Comparison of ENCODE assay signal across 29 mouse cellular contexts in genomic region chr12:110367102-110367501, GRCm38 (mm10).
A peak's percentile ranks its signal among the peaks of the same experiment; 100 is the strongest.
DNase-seq lines count a peak whose midpoint lies in the region; ATAC-seq and TF ChIP-seq lines count a peak whose summit lies in the region.
"Had no signal": no experiment of that assay in that cellular context is flagged by ENCODE, and none has a peak within 500 bp of the region (broad histone marks: within the 10 kb centered on the region; RNA-seq: fewer than 3 reads in every experiment).

No protein-coding gene starts in this region.

- ATAC-seq in hindbrain, postnatal 0 days: no peak
- ATAC-seq in lung, embryonic 14.5 days (ENCODE audit: insufficient read depth): no peak
- no peak for ATAC-seq in forebrain, postnatal 0 days

- no peak overlapping the region for H3K4me2 ChIP-seq in hindbrain, postnatal 0 days (ENCODE audit: low read depth, low read length)
- H3K4me2 ChIP-seq in lung, embryonic 14.5 days: no peak overlapping the region
- H3K4me2 ChIP-seq in forebrain, postnatal 0 days (ENCODE audit: low read depth): no peak overlapping the region
- H3K4me2 ChIP-seq: embryonic facial prominence, embryonic 13.5 days; heart, embryonic 11.5 days; hindbrain, embryonic 13.5 days; limb, embryonic 12.5 days; liver, embryonic 15.5 days; lung, embryonic 15.5 days; midbrain, embryonic 12.5 days; neural tube, embryonic 15.5 days; stomach, embryonic 15.5 days had no signal

- 94% methylated on average over 6 of the region's 6 CpGs for WGBS in hindbrain, postnatal 0 days
- WGBS in hindbrain, embryonic 10.5 days: 91% methylated on average over 6 of the region's 6 CpGs
- 88% methylated on average over 6 of the region's 6 CpGs for WGBS in lung, embryonic 14.5 days
- 99% methylated on average over 6 of the region's 6 CpGs for WGBS in forebrain, postnatal 0 days

- H3K9me3 ChIP-seq in hindbrain, postnatal 0 days (ENCODE audit: low read length): no peaks in the 10 kb centered on the region
- H3K9me3 ChIP-seq in hindbrain, embryonic 10.5 days: no peaks in the 10 kb centered on the region
- no peaks in the 10 kb centered on the region for H3K9me3 ChIP-seq in lung, embryonic 14.5 days (ENCODE audit: low read depth, low read length)
- H3K9me3 ChIP-seq in ES-E14 (ENCODE audit: control insufficient read depth, insufficient read depth, low read depth, low read length): no peaks in the 10 kb centered on the region
- no peaks in the 10 kb centered on the region for H3K9me3 ChIP-seq in forebrain, postnatal 0 days (ENCODE audit: low read length)
- H3K9me3 ChIP-seq: embryonic facial prominence, embryonic 13.5 days; forebrain, embryonic 10.5 days; hindbrain, embryonic 13.5 days; liver, embryonic 15.5 days; lung, embryonic 15.5 days; midbrain, embryonic 12.5 days; neural tube, embryonic 15.5 days; stomach, embryonic 15.5 days had no signal

- H3K4me3 ChIP-seq in hindbrain, postnatal 0 days (ENCODE audit: low read length): no peak overlapping the region
- H3K4me3 ChIP-seq in hindbrain, embryonic 10.5 days: no peak overlapping the region
- H3K4me3 ChIP-seq in lung, embryonic 14.5 days (ENCODE audit: low read depth, low read length): no peak overlapping the region
- no peak overlapping the region for H3K4me3 ChIP-seq in ES-E14 (ENCODE audit: insufficient read depth in 1 of 2, low read depth in 1 of 2, low read length in 2 of 2, poor library complexity in 1 of 2, severe bottlenecking in 1 of 2)
- H3K4me3 ChIP-seq in forebrain, postnatal 0 days (ENCODE audit: low read depth, low read length): no peak overlapping the region
- H3K4me3 ChIP-seq: embryonic facial prominence, embryonic 13.5 days; forebrain, embryonic 10.5 days; hindbrain, embryonic 13.5 days; left cerebral cortex, adult 2 months; limb, embryonic 12.5 days; liver, embryonic 15.5 days; lung, embryonic 15.5 days; midbrain, embryonic 12.5 days; neural tube, embryonic 15.5 days; stomach, embryonic 15.5 days had no signal

- no peak overlapping the region for H3K9ac ChIP-seq in hindbrain, postnatal 0 days (replicated peaks; ENCODE audit: low read length)
- H3K9ac ChIP-seq in lung, embryonic 14.5 days: no peak overlapping the region
- no peak overlapping the region for H3K9ac ChIP-seq in ES-E14 (ENCODE audit: insufficient read depth, low read depth, low read length, poor library complexity, severe bottlenecking)
- H3K9ac ChIP-seq in forebrain, postnatal 0 days: no peak overlapping the region
- H3K9ac ChIP-seq: embryonic facial prominence, embryonic 13.5 days; hindbrain, embryonic 13.5 days; limb, embryonic 12.5 days; liver, embryonic 15.5 days; lung, embryonic 15.5 days; midbrain, embryonic 12.5 days; neural tube, embryonic 15.5 days; stomach, embryonic 15.5 days had no signal

- no peaks in the 10 kb centered on the region for H3K27me3 ChIP-seq in hindbrain, postnatal 0 days (ENCODE audit: insufficient read depth, low read length)
- peaks cover 5% of the 10 kb centered on the region for H3K27me3 ChIP-seq in hindbrain, embryonic 10.5 days (ENCODE audit: insufficient read depth, poor library complexity, severe bottlenecking)
- no peaks in the 10 kb centered on the region for H3K27me3 ChIP-seq in lung, embryonic 14.5 days (ENCODE audit: insufficient read depth, low read length)
- H3K27me3 ChIP-seq in forebrain, postnatal 0 days (ENCODE audit: insufficient read depth, low read length): no peaks in the 10 kb centered on the region
- H3K27me3 ChIP-seq: liver, embryonic 15.5 days; lung, embryonic 15.5 days had no signal

- no peak for DNase-seq in hindbrain, postnatal 0 days (ENCODE audit: low spot score)
- DNase-seq in hindbrain, embryonic 10.5 days (ENCODE audit: low spot score): no peak
- DNase-seq in lung, embryonic 14.5 days: no peak
- DNase-seq in lung, postnatal 36 days: no peak
- DNase-seq in ES-E14 (ENCODE audit: low read depth, low spot score) (no peak), adipocyte (ENCODE audit: low spot score) (no peak)
- DNase-seq in forebrain, postnatal 0 days: no peak
- DNase-seq: adrenal gland, postnatal 25 days; cerebellum, adult 11-12 months; cerebellum, adult 9-11 months; gastrocnemius, postnatal 14 days; heart, postnatal 36 days; kidney, adult 9 months; kidney, postnatal 14 days; retina, postnatal 1 day; right cerebral cortex, postnatal 25 days; thymus, adult 18-20 months; thymus, postnatal 25 days had no signal

- 0 out of 2 replicates have a peak, but pooled peaks have one; percentile 3 for TF ChIP-seq CTCF in hindbrain, postnatal 0 days (IDR thresholded peaks at IDR 0.05; ENCODE audit: low read depth)
- 0 out of 2 replicates have a peak, but pooled peaks have one; percentile 6 for TF ChIP-seq CTCF in lung, embryonic 14.5 days (IDR thresholded peaks at IDR 0.05; ENCODE audit: low read depth)
- no peak for TF ChIP-seq CTCF in forebrain, postnatal 0 days (IDR thresholded peaks at IDR 0.05; ENCODE audit: low read depth)

- in situ Hi-C loops in ES-E14 (cut with MboI; ENCODE audit: low sequenced_read_pairs in 2 of 2, unreplicated experiment in 2 of 2): no loop called here

- no peak overlapping the region for H3K27ac ChIP-seq in hindbrain, postnatal 0 days
- H3K27ac ChIP-seq in hindbrain, embryonic 10.5 days: no peak overlapping the region
- no peak overlapping the region for H3K27ac ChIP-seq in lung, embryonic 14.5 days (ENCODE audit: low read depth)
- H3K27ac ChIP-seq in ES-E14 (ENCODE audit: insufficient read depth, low read depth, low read length, poor library complexity, severe bottlenecking): no peak overlapping the region
- H3K27ac ChIP-seq in forebrain, postnatal 0 days (ENCODE audit: low read depth, low read length): no peak overlapping the region
- H3K27ac ChIP-seq: embryonic facial prominence, embryonic 13.5 days; forebrain, embryonic 10.5 days; hindbrain, embryonic 13.5 days; left cerebral cortex, adult 2 months; limb, embryonic 12.5 days; liver, embryonic 15.5 days; lung, embryonic 15.5 days; midbrain, embryonic 12.5 days; neural tube, embryonic 15.5 days; stomach, embryonic 15.5 days had no signal

- no peaks in the 10 kb centered on the region for H3K4me1 ChIP-seq in hindbrain, postnatal 0 days (ENCODE audit: insufficient read depth, low read length)
- H3K4me1 ChIP-seq in hindbrain, embryonic 10.5 days (replicated peaks): peaks cover 4% of the 10 kb centered on the region; the same call in 1 of the 2 replicates
- no peaks in the 10 kb centered on the region for H3K4me1 ChIP-seq in lung, embryonic 14.5 days (ENCODE audit: insufficient read depth)
- H3K4me1 ChIP-seq in ES-E14 (ENCODE audit: control insufficient read depth in 2 of 2, insufficient read depth in 2 of 2, low read length in 2 of 2, poor library complexity in 1 of 2): no peaks in the 10 kb centered on the region; a peak in 1 of 4 replicates
- no peaks in the 10 kb centered on the region for H3K4me1 ChIP-seq in forebrain, postnatal 0 days (ENCODE audit: insufficient read depth)
- H3K4me1 ChIP-seq: embryonic facial prominence, embryonic 13.5 days; limb, embryonic 12.5 days; liver, embryonic 15.5 days; lung, embryonic 15.5 days; midbrain, embryonic 12.5 days; neural tube, embryonic 15.5 days; stomach, embryonic 15.5 days had no signal

- H3K36me3 ChIP-seq in hindbrain, postnatal 0 days (ENCODE audit: insufficient read depth, low read length): no peaks in the 10 kb centered on the region
- H3K36me3 ChIP-seq in hindbrain, embryonic 10.5 days: no peaks in the 10 kb centered on the region
- no peaks in the 10 kb centered on the region for H3K36me3 ChIP-seq in lung, embryonic 14.5 days (ENCODE audit: insufficient read depth)
- H3K36me3 ChIP-seq in ES-E14 (ENCODE audit: control insufficient read depth, insufficient read depth, low read length, poor library complexity, severe bottlenecking): no peaks in the 10 kb centered on the region
- no peaks in the 10 kb centered on the region for H3K36me3 ChIP-seq in forebrain, postnatal 0 days (ENCODE audit: insufficient read depth)
- H3K36me3 ChIP-seq: embryonic facial prominence, embryonic 13.5 days; forebrain, embryonic 10.5 days; hindbrain, embryonic 13.5 days; limb, embryonic 12.5 days; liver, embryonic 15.5 days; lung, embryonic 15.5 days; midbrain, embryonic 12.5 days; neural tube, embryonic 15.5 days; stomach, embryonic 15.5 days had no signal

TF ChIP-seq in ES-E14, 5 proteins besides CTCF, POLR2A, EP300 and RAD21:
- TF ChIP-seq ZC3H11A (IDR thresholded peaks at IDR 0.05; ENCODE audit: borderline replicate concordance, low read depth, low read length): 0 out of 2 replicates have a peak, but pooled peaks have one; percentile 18
- no peak for TF ChIP-seq ZNF384 (IDR thresholded peaks at IDR 0.05; ENCODE audit: low read depth, low read length)
